Mouse (Mus musculus): Measurements from ENCODE around the gene Fam90a1b.
"Not testable (repeated sequence)": the region's sequence is repeated elsewhere in the genome, so short reads cannot be mapped to it uniquely, and the experiment has no call there.

Gene Fam90a1b

GRCm38 (mm10) chrX:94366670-94367241 is at the start of gene Fam90a1b, which contains the start of gene Apoo:
TSS of gene Fam90a1b (minus strand) at chrX:94366777.
TSS of gene Apoo (plus strand) at chrX:94367117.
- in situ Hi-C loops (cut with MboI; ENCODE audit: unreplicated experiment in 2 of 2) = loop anchor here in 1 of 2 experiments (25.0 kb wide), 1 partner anchor 1071 kb away; the partner anchor contains the start of gene Amer1

DNA sequence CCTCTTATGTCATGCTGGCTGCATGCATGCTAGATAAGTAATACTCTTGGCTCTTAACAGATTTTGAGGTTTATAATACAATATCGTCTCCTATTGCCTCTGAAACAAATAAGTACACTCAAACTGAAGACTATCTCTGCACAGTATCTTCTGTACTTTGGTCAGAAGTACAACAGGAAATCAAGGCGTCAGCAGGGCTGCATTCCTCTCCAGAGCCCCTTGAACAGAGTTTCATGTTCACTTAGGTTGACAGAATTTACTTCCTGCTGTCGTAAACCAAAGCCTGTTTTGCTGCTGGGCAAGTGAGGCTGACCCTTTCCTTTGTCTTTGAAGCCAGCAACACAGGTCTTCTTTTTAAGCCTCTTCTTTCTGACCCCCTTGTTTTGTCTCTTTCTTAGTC is 42.4 kb upstream of the Fam90a1b start:
- in situ Hi-C loops (cut with MboI; ENCODE audit: unreplicated experiment in 2 of 2) = no loop called here

GRCm38 (mm10) chrX:94378734-94379133 is 12.2 kb upstream of the Fam90a1b start:
- in situ Hi-C loops (cut with MboI; ENCODE audit: unreplicated experiment in 2 of 2) = no loop called here

DNA sequence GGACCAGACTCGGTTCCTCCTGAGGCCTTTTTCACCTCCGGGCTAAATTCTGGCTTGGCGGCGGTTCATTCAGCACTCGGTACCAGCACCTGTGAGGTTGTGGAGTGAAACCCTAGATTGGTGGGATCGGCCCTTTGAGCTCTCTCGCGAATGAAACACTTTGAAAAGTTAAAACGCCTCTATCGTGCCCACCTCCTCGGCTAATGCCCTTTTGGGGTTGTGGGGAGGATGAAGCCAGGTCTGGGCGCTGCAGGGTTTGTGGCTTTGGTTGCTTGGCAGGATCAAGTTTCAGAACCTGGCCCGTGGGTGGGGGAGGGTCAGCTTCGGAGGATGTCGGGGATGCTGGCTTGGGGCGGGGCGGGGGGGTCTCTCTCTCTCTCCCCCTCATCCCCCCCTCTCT is 671 bp upstream of the Fam90a1b start:
- in situ Hi-C loops (cut with MboI; ENCODE audit: unreplicated experiment in 2 of 2) = loop anchor here in 1 of 2 experiments (25.0 kb wide), 1 partner anchor 1070 kb away; the partner anchor contains the start of gene Amer1

- in situ Hi-C loops (cut with MboI; ENCODE audit: unreplicated experiment in 2 of 2) = loop anchor here in 1 of 2 experiments (25.0 kb wide), 1 partner anchor 1071 kb away; the partner anchor contains the start of gene Amer1
These were observed 548 bp downstream of the Fam90a1b start for GRCm38 (mm10) chrX:94366029-94366428.

GRCm38 (mm10) chrX:94365381-94365925 is 1.1 kb downstream of the Fam90a1b start:
- in situ Hi-C loops (cut with MboI; ENCODE audit: unreplicated experiment in 2 of 2) = loop anchor here in 1 of 2 experiments (25.0 kb wide), 1 partner anchor 1072 kb away; the partner anchor contains the start of gene Amer1

DNA sequence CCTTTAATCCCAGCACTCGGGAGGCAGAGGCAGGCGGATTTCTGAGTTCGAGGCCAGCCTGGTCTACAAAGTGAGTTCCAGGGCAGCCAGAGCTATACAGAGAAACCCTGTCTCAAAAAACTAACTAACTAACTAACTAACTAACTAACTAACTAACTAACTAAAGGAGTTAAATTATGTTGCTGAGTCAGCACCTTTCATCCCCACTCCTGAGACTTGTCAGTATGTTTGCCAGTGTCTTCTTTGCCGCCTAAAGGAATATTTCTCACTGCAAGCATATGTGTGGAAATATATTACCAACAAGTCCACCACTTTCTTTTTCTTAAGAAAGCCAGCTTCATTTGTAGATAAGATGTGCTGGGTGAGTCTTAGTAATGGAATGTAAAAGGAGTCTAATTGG is 22.9 kb downstream of the Fam90a1b start:
- in situ Hi-C loops (cut with MboI; ENCODE audit: unreplicated experiment in 2 of 2) = not testable (repeated sequence)

DNA sequence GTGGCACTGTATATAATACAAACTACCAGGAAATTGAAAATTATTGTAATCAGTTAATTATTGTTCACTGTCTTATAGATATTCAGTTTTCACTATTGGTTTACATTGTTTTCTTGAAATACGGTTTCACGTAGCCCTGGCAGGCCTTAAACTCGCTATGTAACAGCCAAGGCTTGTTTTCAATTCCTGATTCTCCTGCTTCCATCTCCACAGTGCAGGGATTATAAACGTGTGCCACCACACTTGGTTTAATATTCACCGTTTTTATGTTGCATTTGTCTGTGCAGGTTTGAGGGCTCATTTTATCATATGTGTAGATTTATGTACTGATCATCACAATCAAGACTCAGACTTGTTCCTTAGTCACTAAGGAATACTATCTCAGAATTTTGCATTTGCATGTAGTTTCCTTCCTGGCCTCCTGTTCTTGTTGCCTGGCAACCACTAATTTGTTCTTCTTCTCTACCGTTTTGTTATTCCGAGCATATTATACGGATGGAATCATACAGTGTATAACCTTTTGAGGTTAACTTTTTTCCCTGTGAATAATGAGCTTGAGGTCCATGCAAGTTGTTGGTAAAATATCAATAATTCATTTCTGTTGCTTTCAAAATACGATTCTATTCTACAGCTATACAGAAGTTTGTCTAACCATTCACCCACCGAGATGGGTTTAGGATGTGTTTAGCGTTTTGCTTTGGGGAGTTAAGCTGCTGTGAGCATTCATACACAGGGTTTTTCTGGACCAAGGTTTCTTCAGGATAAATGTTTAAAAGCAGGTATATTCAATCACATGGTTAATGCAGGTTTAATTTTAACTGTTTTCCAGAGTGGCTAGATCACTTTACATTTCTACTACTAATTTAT is 45.3 kb downstream of the Fam90a1b start:
- in situ Hi-C loops (cut with MboI; ENCODE audit: unreplicated experiment in 2 of 2) = no loop called here
